Comparison of ENCODE assay signal across 11 mouse cellular contexts in genomic region chr17:83274101-83274500, GRCm38 (mm10). TPM values are rescaled to one million over a fixed set of nuclear protein-coding genes. Genes with fewer than 3 reads are reported as not detected.
DNase-seq lines count a peak whose midpoint lies in the region; ATAC-seq lines count a peak whose summit lies in the region.
"Had no signal": no experiment of that assay in that cellular context is flagged by ENCODE, and none has a peak within 500 bp of the region (broad histone marks: within the 10 kb centered on the region; RNA-seq: fewer than 3 reads in every experiment).

No protein-coding gene starts in this region.

- 0 out of 2 replicates have a peak overlapping the region, but pooled peaks have one; percentile 56 for H3K27ac ChIP-seq in hindbrain, embryonic 10.5 days
- no peak overlapping the region for H3K27ac ChIP-seq in hindbrain, embryonic 16.5 days (ENCODE audit: low read depth, low read length)
- H3K27ac ChIP-seq in forebrain, embryonic 10.5 days, result no peak overlapping the region
- H3K27ac ChIP-seq: forebrain, embryonic 15.5 days had no signal

- peaks cover 54% of the 10 kb centered on the region for H3K4me1 ChIP-seq in hindbrain, embryonic 10.5 days (replicated peaks)
- peaks cover 20% of the 10 kb centered on the region for H3K4me1 ChIP-seq in hindbrain, embryonic 16.5 days (ENCODE audit: control insufficient read depth, insufficient read depth, low read depth, low read length)
- H3K4me1 ChIP-seq in forebrain, embryonic 10.5 days, result peaks cover 51% of the 10 kb centered on the region

- H3K36me3 ChIP-seq in hindbrain, embryonic 10.5 days, result no peaks in the 10 kb centered on the region
- H3K36me3 ChIP-seq in hindbrain, embryonic 16.5 days (ENCODE audit: control insufficient read depth, insufficient read depth, low read length), result no peaks in the 10 kb centered on the region
- no peaks in the 10 kb centered on the region for H3K36me3 ChIP-seq in forebrain, embryonic 10.5 days (replicated peaks)
- H3K36me3 ChIP-seq: forebrain, embryonic 15.5 days had no signal

- 55% methylated on average over 4 of the region's 4 CpGs for WGBS in hindbrain, embryonic 10.5 days
- WGBS in hindbrain, embryonic 16.5 days, result 51% methylated on average over 4 of the region's 4 CpGs
- 63% methylated on average over 4 of the region's 4 CpGs for WGBS in forebrain, embryonic 10.5 days

- H3K4me3 ChIP-seq in hindbrain, embryonic 10.5 days, result no peak overlapping the region
- H3K4me3 ChIP-seq in hindbrain, embryonic 16.5 days (ENCODE audit: low read length), result no peak overlapping the region
- H3K4me3 ChIP-seq in forebrain, embryonic 10.5 days, result no peak overlapping the region
- H3K4me3 ChIP-seq: forebrain, embryonic 15.5 days had no signal

- no peak overlapping the region for H3K4me2 ChIP-seq in hindbrain, embryonic 16.5 days (ENCODE audit: low read length)
- H3K4me2 ChIP-seq: forebrain, embryonic 15.5 days had no signal

- DNase-seq in hindbrain, embryonic 10.5 days (ENCODE audit: low spot score), result no peak
- peak; percentile 44 for DNase-seq in Muller cell, postnatal 12 days (ENCODE audit: inconsistent ontology term)
- DNase-seq in fibroblast of lung, adult 2 months (ENCODE audit: low read depth), result peak; percentile 42
- peak; percentile 60 for DNase-seq in kidney, postnatal 14 days
- DNase-seq in cerebellum, postnatal 36 days, result no peak
- DNase-seq in forebrain, embryonic 10.5 days (ENCODE audit: extremely low spot score, low spot score), result no peak
- DNase-seq in urinary bladder, postnatal 14 days (ENCODE audit: low spot score), result no peak
- DNase-seq: right cerebral cortex, postnatal 4 days; thymus, adult 18-20 months had no signal

- H3K9me3 ChIP-seq in hindbrain, embryonic 10.5 days, result no peaks in the 10 kb centered on the region
- H3K9me3 ChIP-seq in hindbrain, embryonic 16.5 days (ENCODE audit: control insufficient read depth, low read length), result no peaks in the 10 kb centered on the region
- no peaks in the 10 kb centered on the region for H3K9me3 ChIP-seq in forebrain, embryonic 10.5 days
- H3K9me3 ChIP-seq: forebrain, embryonic 15.5 days had no signal

- H3K9ac ChIP-seq in hindbrain, embryonic 16.5 days (ENCODE audit: low read depth, low read length), result no peak overlapping the region
- H3K9ac ChIP-seq: forebrain, embryonic 15.5 days had no signal

- H3K27me3 ChIP-seq in hindbrain, embryonic 10.5 days (ENCODE audit: insufficient read depth, poor library complexity, severe bottlenecking), result peaks cover 41% of the 10 kb centered on the region
- no peaks in the 10 kb centered on the region; the same call in 1 of the 2 replicates for H3K27me3 ChIP-seq in hindbrain, embryonic 16.5 days (replicated peaks; ENCODE audit: control insufficient read depth, insufficient read depth, low read length)
- H3K27me3 ChIP-seq in forebrain, embryonic 10.5 days (ENCODE audit: poor library complexity, severe bottlenecking), result peaks cover 49% of the 10 kb centered on the region
- H3K27me3 ChIP-seq: forebrain, embryonic 15.5 days had no signal

- ATAC-seq in hindbrain, embryonic 16.5 days, result no peak
- ATAC-seq: forebrain, embryonic 15.5 days had no signal

RNA-seq across cellular contexts. Expression of gene Pkdcc, which starts 59.0 kb away (rescaled TPM):
- 9.1 and 11.4 TPM in 2 replicates for polyA plus RNA-seq in hindbrain, embryonic 10.5 days (2016; fragmentation: Nextera tagmentation; extraction: Ambion mirVana)
- polyA plus RNA-seq in hindbrain, embryonic 16.5 days (2015; fragmentation: Nextera tagmentation; extraction: Ambion mirVana), result 5.0 and 5.1 TPM in 2 replicates
- 6.2 and 6.6 TPM in 2 replicates for polyA plus RNA-seq in forebrain, embryonic 10.5 days (2016; fragmentation: Nextera tagmentation; extraction: Ambion mirVana)

Comparison
In these comparisons a context has a peak if more than half of its experiments do, and no peak if none do; other contexts are left out.
1. DNase-seq: peak in Muller cell, postnatal 12 days (single experiment), fibroblast of lung, adult 2 months (single experiment) and kidney, postnatal 14 days (single experiment); none in hindbrain, embryonic 10.5 days (single experiment), cerebellum, postnatal 36 days (0 of 2), forebrain, embryonic 10.5 days (single experiment) and urinary bladder, postnatal 14 days (single experiment).